Mouse (Mus musculus) c-Kit-positive CD71-positive TER-119-positive erythroid progenitor cells, embryonic 14.5 days (primary cell): ENCODE results near the gene Diexf.

Experiments used
- DNase-seq: peaks from one replicate; pipeline ENCODE4 v3.0.0-alpha.2; 2013; ENCODE audit warnings: low spot score

Gene Diexf

DNA sequence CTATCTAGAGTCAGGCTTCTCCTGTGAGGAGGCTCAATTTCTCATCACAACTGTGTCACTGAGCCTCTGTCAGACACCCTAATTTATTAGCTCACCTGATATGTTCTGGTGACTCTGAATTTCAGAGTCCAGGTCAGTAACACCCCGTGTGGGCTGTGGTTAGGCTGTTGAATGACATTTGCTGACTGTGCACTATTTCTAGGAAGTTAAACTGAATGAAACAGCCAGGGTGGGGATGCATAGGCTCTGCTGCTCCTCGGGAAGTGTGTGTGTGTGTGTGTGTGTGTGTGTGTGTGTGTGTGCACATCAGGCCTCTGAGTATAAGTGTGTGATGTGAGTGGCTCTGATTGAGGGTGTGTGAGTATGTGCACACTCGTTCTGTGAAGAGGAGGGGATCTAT lies 8.6 kb upstream of the Diexf start:
- DNase-seq = no peak

DNA sequence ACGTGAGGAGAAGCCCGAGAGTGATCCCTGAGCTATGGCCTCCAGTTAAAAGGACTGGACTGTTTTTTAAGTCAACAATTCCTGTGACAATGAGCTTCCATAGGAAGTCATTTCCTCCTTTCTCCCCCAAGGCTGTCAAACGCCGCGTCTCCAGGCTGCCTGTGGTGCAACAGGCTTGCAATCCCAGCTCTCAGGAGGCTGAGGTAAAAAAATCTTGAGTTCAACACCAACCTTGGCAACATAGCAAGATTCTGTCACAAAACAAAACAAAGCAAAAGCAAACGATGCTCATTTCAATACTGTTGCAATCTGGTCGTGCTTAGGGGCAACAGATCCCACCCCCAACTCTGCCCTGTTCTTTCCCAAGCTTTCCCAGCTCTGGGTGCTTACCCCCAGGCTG lies 8.0 kb upstream of the Diexf start:
- no peak for DNase-seq

DNA sequence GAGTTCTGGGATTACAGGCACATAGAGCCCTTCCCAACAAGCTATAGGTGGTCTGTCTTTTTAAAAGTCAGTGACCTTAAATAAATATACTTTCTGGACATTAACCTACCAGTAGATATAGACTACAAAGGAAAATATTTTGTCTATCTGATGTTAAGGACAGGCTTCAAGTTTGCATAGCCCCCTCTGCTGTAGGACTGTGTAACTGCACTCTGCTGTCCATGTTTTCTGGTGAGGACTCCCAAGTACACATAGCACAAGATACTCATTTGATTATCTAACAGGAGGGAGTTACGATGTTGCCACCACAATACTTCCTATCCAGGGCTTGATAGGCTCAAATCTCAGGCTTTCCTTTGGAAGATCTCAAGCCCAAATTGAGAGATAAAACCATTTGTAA lies 3.7 kb upstream of the Diexf start:
- DNase-seq = peak; percentile 40

DNA sequence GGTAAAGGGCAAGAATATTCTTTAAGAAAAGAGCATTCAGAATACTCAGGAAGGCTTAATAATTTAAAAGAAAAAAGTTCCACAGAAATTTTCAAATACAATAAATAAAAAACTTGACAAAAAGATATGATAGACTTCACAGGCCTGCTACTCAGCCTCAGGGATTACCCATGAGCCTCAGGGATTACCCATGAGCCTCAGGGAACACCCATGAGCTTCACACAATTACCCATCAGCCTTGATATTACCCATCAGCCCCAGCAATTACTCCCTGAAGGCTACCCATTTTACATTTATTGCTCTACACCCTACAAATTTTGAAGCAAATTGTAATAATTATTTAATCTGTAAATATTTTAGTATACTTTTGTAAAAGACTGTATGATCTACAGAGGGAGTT lies 2.3 kb upstream of the Diexf start:
- DNase-seq = no peak

DNA sequence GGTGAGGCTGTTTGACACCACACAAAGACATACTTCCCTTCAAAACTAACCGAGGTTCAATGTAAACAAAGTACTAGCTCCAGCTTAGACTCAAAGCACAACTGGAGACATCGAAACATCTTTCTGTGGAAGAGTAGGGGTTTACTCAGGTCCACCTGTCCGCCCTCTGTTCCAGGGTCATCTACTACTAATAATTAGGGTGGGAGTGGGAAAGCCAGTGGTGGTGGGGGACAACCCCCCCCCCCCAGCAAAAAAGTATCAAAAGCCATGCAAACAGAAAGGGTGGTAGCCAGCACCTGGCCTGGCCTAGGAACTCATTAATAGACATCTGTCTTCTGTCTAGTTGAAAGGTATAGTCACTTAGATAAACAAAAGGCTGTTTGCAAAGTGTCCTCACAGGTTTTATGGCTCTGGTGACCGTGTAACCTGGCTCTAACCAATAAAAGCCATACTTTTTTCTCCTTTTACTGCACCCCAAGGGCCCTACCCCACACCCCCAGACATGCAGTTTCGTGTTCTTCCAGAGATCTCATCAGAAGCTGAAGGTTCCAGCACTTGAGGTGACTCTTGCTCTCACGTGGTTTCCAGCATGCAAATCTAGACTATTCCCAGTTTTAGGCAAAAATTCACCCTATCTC lies 1.4 kb upstream of the Diexf start:
- DNase-seq = no peak

DNA sequence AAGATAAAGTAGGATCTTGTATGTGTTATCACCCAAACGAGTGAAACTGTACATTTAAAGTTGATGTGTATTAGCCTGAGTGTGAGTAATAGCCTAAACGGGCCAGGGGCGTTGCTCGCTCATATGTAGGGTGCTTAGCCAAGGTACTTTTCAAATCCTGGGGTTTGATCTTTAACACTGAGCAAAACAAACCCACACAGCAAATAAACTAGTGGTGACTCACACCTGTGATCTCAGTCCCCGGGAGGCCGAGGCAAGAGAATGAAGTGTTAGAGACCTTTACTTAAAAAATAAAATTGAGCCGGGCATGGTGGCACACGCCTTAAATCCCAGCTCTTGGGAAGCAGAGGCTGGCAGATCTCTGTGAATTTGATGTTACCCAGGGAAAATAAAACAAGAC lies 767 bp upstream of the Diexf start:
- DNase-seq = no peak

DNA sequence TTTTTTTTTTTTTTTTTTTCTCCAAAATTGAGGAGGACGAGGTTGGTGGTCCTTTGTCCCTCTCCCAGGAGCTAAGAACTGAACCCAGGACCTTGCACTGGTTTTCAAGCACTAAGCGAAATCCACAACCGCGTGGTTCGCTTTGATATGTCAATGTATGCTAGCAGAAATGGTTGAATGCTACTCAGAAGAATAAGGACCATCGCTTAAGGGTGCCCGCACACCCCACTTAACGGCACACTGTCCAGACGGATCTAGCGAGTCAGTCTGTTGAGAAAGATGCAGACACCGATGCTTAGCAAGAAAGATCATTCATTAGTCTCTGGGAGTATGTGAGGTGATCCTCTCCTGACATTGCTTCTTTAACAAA lies 369 bp upstream of the Diexf start:
- no peak for DNase-seq

DNA sequence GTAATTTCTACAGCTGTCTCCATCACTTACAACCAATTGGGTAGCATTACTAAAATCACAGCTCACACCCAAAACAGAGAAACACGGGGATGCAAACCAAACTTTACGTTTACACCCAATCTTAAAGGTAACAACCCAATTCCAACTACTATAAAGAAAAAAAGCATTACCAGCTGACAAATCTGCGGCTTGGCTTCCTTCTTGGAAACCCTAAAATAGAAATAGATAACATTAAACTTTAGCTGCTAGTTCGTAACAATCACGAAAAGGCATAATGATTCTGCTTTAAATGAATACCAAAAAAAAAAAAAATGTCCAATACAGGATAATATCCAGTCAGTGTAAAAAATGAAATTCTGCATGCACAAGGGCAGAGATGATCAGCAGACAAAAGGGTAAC lies 751 bp downstream of the Diexf start:
- peak; percentile 5 for DNase-seq

DNA sequence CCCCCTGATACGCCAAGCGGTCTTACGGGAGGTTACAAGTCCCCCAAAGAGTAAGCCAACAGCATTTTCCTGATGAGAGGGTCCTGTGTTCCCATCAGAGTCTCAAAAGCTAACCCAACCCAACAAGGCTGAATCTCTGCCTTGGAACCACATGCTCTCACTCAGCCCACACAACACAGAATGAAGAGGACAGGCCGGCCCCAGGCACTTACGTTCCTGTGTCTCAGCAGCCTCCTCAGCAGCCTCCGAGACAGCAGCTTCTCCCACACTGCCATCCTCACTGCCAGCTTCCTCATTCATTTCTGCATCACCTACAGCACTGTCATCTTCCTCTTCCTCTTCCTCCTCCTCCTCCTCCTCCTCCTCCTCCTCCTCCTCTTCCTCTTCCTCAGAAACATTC lies 2.0 kb downstream of the Diexf start:
- DNase-seq = no peak

DNA sequence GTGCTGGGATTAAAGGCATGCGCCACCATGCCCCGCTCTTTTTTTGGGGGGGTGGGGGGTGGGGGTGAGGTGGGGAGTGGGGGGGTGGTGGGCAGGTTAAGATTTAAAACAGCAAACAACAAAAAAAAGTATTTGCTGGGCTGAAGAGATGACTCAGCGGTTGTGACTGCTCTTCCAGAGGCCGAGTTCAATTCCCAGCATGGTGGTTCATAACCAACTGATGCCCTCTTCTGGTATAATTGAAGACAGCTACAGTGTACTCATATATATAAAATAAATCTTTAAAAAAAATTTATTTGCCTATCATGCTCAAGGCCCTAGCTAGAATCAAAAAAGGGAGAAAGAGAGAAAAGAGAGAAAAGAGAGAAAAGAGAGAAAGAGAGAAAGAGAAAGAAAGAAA lies 4.2 kb downstream of the Diexf start:
- DNase-seq = peak; percentile 20

DNA sequence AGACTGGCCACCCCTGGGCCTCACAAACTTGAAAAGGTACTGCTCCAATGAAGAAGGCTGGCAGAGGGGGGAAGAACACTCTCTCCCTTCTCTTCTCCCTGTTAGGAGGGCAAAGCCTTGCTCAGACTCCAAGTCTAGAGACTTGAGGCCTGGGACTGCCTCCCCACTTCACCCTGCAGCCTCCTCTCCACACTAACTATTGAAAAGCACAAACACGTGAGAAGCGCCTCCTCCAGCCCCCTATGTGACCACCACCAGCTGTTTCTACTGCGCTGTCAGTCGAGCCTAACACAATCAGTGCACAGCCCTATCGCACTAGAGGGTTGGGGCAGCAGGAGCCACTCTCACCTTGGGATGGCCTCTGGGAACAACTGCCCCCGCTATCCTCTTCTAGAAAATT lies 6.8 kb downstream of the Diexf start:
- no peak for DNase-seq

DNA sequence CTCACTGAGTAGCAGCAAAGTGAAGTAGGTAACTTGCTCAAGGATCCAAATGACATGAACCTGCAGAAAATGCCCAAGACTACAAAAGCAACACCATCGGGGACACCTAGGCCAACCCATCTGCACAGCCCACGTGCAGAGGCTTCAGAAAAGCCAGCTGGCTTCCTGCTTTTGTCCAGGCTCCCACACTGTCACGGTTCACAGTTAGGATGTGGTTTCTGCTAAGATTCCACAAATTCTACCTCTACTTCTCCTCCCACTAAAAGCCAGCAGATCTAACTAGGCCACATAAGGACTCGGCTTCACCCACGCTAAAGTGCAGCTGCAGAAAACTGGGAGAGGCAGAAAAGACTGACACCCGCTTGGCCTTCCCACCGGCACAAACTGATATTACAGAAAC lies 7.3 kb downstream of the Diexf start:
- no peak for DNase-seq

DNA sequence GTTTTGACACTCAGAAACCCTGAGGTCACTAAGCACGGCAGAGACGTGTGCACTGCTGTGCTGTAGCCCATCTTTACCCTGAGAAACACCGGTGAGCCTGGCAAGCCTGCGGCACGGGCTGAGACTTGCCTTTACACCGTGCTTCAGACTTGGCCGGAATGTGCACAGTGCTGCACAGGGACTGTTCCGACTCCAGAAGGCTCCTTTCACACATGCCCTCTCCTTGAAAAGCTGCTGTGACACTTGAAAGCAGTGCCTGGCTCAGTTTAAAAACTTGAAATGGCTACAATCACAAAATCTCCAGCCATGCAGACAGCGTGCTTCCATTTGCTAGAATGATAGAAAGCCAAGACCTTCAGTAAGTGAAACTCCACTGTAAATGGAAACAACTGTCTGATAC lies 18.0 kb downstream of the Diexf start:
- no peak for DNase-seq

DNA sequence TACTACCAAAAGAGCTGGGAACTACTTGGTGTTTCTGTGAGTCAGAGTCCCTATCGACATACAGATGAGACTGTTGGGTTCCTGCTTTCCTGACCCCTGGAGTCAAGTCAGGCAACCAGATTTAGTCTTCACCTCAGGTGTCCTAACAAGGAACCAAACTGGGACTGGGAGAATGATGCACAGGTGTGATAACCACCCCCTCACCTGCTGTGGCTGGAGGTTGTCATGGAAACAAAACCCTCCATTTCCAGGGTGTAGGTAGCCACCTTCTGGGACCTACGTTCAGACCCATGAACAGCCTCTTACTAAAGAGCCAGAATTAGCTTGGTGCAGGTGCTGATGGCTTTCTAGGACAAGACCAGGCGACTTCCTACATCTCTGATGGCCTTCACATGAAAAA lies 27.1 kb downstream of the Diexf start:
- no peak for DNase-seq

DNA sequence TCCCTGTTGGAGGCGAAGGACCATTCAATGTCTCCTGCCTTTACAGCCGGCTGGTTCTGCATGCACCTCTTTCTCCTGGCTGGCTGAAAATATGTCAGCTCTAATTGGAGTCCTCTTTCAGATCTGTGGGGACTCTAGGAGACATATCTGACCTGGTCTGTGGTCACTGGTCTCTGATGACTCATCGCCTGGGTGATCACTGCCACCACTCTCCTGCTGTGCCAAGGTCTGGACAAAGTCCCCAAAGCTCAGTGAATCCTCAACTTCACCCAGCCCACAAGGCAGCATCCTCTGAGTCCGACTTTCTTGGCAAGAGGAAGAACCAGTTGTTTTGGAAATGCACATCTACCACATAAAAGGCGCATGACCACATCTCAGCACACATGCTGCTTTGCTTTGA lies 27.5 kb downstream of the Diexf start:
- no peak for DNase-seq

DNA sequence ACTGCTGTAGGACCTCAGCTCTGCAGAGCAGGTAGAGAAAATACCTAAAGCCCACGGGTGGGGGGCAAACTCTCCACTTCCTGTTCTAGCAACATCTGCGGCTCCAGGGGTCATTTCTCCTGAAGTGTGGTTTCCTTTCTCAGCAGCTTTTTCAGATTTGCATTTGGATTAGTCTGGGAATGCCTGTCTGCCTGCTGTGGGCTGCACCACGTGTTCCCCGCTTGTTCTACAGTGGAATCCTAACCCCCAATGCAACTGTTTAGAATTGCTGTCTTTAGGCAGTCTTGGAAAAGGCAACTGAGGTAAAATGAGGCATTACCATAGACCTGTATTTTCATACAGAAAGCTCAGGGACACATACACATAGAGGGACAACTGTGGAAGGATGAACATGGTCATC lies 28.0 kb downstream of the Diexf start:
- no peak for DNase-seq

DNA sequence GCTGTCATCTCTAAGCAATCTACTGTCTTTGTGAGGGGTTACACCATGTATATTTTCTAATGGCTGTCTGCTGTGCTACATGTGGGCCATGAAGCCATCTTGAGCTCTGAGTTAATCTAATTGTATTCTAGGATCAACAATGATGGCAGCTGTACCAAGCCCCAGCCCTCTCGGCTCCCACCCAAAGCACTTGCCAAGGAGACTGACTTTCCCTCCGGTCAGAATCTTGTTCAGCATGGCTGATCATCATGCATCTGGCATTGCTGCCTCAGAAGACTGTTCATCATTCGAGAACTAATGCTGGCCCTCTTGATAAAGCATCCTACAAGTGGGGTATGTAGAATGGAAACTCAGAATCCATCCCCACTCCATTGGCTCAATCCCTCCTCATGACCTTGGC lies 31.1 kb downstream of the Diexf start:
- no peak for DNase-seq

DNA sequence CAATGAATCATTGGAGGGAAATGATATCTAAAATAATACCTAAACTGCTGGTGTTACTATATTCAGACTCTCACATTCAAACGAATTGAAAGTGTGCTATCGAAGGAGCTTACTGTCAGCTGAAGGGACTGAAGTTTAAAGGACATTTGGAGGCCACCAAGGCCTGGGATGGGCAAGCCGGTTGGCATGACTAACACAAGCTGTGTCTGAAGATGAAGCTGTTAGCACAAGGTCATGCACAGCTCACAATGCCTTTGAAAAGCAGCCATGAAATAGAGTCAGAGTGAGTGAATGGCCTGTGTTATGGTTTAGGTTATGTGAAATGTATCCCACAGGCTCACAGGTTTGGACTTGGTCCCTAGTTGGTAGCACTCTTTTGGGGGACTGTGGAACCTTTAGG lies 36.5 kb downstream of the Diexf start:
- no peak for DNase-seq

DNA sequence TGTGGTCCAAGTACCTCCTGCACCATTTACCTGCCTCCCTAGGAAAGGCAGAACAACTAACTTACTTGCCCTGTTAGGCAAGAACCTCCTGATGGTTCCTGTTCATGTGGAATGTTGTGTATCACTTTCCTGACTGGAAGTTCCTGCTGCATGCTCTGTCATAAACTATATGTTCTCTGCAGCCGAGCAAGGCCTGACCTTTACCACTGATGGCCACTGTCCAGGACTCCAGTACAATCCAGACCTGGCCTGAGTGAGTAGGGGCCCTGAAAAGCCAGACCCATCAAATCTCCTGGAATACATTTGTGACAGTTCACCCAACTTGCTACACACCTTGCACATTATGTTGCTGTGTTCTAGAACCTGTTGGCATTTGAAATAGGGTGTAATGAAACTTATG lies 37.3 kb downstream of the Diexf start:
- no peak for DNase-seq

DNA sequence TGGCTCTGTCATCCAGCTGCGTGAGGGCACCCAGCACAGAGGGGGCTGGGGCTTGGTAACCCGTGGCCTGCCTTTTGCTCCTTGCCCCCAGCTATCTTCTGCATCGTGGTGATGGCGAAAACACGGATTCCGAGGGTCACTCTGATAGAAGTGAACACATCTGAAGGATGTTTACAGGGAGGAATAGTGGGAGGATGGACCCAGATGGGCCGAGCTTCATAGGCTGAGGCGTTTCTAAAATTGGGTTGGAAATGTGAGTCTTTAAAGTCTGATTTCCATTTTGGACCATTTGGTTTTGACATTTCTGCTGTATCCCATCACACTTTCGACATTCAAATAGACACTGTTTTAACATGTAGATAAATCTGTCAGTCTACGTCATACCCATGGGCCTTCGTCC lies 39.2 kb downstream of the Diexf start:
- DNase-seq = no peak

DNA sequence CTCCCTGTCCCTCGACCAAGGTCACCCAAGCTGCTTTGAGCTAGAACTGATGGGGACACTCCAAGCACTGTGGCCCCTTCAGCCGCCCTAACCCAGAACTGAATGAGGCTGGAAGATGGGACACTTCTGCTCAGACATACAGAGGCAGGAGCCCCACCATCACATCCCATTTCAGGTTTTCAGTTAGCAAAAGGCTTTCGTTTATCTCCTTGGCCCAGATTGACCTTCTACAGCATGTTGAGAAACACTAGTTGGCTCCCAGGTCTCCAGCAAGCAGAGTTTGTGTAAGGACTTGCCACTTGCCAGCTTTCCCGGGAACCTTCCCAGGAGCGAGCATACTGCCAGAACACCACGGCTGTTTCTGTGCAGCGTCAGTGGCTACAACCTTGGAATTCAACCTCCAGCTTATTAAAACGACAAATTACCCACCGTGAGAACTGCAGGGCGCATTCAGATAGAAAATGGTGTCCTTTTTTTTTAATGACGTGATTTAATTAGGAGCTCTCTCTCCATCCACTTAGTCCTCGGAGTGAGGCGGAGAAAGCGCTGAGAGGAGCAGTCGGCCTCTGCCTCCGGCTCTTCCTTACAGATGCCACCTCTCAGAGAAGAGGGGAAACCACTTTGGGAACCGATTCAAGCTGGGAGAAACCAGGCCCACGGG lies 39.7 kb downstream of the Diexf start:
- no peak for DNase-seq

DNA sequence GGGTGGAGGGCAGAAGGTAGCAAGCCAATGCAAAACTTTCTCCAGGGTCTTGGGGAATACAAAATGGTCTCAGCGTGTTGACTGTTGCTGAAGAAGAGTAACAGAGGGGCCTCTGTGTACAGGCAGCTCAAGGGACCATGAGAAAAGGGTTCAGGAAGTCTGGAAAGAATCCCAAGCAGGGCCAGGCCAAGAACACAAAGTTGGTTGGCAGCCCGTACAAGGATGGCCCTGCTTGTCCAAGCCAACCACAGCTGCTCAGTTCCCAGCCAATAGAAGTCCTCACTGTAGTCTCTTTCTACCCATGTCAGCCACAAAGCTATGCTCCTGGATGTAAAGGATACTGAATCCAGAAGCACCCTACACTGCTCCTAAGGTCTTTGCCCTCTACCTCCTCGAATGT lies 40.4 kb downstream of the Diexf start:
- no peak for DNase-seq

DNA sequence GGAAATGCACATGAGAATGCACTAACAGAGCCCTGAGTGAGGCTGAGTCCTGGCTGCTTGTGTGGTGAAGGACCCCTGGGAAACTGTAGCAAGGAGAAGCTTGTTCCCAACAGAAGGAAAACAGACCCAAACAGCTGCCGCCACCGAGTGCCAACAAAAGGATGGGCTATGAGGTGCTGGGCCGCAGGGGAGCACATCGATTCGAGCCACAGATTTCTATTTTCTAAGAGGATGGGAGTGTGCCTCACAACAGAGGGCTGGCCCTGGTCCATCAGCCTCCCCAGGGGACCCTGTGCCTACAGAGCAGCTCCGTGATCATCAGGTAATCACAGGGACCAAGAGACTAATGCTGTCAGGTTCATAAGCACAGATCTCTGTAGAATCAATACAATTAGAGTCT lies 40.9 kb downstream of the Diexf start:
- DNase-seq = no peak

DNA sequence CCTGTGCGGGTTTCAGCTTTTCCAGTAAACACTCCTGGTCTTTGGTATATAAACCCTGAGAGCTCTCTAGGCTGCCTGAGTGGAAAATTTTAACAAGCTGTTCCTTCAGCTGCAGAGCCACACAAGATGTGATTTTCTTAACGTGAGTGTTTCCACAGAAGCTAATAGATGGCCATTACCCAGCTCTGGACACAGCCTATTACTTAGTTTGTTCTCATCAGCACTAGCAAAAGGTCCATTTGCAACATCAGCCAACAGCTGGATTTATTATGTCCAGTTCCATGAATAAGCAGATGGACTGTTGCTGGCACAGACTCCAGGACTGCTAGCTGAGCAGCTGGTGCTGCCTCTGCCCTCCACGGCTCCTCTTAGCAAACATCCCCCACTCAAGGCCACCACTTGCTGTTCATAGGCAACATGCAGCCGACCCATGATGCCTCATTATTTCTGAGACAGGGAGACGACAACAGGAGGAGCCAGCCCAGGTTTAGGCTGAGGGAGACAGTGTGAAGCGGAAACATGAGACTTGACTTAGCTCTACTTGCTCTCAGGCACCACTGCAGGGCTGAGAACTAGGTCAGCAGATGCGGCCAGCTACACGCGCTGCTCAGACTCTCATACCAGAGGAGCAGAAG lies 43.1 kb downstream of the Diexf start:
- DNase-seq = no peak
